Mouse (Mus musculus) stomach, embryonic 16.5 days (tissue): ENCODE data around the gene Arpp19. TPM values are rescaled to one million over a fixed set of nuclear protein-coding genes. Genes with fewer than 3 reads are reported as not detected.

Source experiments
- ATAC-seq: fragments of 200-750 bp; cut with Nextera tagmentation; 2 replicates; pipeline ENCODE4 v1.8.0; 2017; ENCODE audit warnings: moderate number of reproducible peaks, moderate TSS enrichment; ENCODE audit not compliant: insufficient read depth, low FRiP score
- H3K27ac ChIP-seq: fragments of 300-500 bp; sonication (generic); 2 replicates; pipeline ENCODE4 v1.5.1; 2014; ENCODE audit warnings: low read length
- H3K27me3 ChIP-seq: fragments of 300-500 bp; sonication (generic); 2 replicates; pipeline ENCODE4 v1.6.1; 2014; ENCODE audit warnings: low read length, control low read depth, mixed read lengths; ENCODE audit not compliant: control insufficient read depth, insufficient read depth
- H3K36me3 ChIP-seq: fragments of 300-500 bp; sonication (generic); 2 replicates; pipeline ENCODE4 v1.6.1; 2014; ENCODE audit warnings: low read length; ENCODE audit not compliant: control insufficient read depth, insufficient read depth
- H3K4me1 ChIP-seq: fragments of 300-500 bp; sonication (generic); 2 replicates; pipeline ENCODE4 v1.6.1; 2014; ENCODE audit warnings: low read length, control low read depth, mixed read lengths; ENCODE audit not compliant: control insufficient read depth, insufficient read depth
- H3K4me2 ChIP-seq: fragments of 300-500 bp; sonication (generic); 2 replicates; pipeline ENCODE4 v1.6.1; 2014; ENCODE audit warnings: low read depth, low read length, mixed read lengths
- H3K4me3 ChIP-seq: fragments of 300-500 bp; sonication (generic); replicated peaks from 2 replicates; pipeline ENCODE4 v1.5.1; 2014; ENCODE audit warnings: mild to moderate bottlenecking, low read length
- H3K9ac ChIP-seq: fragments of 300-500 bp; sonication (generic); 2 replicates; pipeline ENCODE4 v1.6.1; 2014; ENCODE audit warnings: low read length
- H3K9me3 ChIP-seq: fragments of 300-500 bp; sonication (generic); replicated peaks from 2 replicates; pipeline ENCODE4 v1.6.1; 2016; ENCODE audit warnings: low read length, control low read depth; ENCODE audit not compliant: control insufficient read depth
- WGBS: fragments of 180-500 bp; shearing (Covaris S2); extraction: QIAGEN DNeasy Blood & Tissue Kit; methylation state at CpG from one replicate; pipeline ENCODE4 v1.1.7; 2014; 5-methylcytosine and 5-hydroxymethylcytosine counted together
- polyA plus RNA-seq: library from polyadenylated mRNA; unstranded; fragments of >200 nt; fragmentation: Nextera tagmentation; extraction: Ambion mirVana; gene quantifications from 2 replicates; pipeline ENCODE4 v1.2.1, GENCODE M21; 2015

Arpp19 gene
- polyA plus RNA-seq, result 256 and 295 TPM in 2 replicates

DNA sequence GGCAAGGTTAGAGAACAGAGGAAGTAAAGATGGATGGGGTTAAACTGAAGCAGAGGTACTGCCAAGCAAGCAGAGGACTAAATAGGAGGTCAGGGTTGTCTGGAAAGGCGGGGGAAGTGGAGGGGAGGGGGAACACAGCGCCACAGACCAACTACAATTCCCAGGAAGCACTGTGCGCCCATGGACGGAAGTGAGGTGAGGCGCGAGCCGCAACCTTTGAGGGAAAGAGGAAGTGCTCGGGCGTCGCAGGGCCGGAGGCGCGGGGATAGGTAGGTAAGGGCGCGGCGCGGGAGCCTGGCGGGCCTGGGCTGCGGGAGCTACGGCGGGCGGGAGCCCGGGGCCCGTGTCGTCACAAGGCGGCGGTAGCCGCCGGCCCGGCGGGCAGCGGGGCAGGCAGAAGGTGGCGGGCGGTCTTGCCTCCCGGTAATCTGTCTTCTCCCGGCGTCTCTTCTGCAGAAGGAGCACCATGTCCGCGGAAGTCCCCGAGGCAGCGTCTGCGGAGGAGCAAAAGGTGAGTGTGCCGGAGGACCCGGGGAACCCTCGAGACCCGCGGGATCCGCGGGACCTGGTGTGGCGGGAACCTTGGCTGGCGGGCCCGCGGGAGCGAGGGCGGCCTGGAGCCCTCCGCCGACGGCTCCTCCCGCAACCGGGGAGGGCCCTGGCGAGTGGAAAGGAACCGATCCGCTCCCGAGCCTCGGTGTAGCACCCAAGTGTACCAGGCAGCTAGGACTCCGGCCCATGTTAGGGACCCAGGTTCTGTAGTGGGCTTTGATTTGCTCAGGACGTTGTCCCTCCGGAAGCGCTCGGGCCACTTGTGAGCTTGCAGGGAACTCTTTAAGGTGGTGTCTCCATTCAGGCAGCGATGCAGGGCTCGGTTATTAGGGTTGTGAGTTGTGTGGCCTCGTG is at the start of gene Arpp19:
TSS of gene Arpp19 (plus strand) at position 164 of the 906 bp plus-strand sequence.
- Histone ChIP-seq H3K27me3 (no peaks in the 10 kb centered on the region), H3K9ac (peak within 1 kb of the TSS; percentile 95), H3K4me3 (peak within 1 kb of the TSS; percentile 96), H3K36me3 (no peaks in the 10 kb centered on the region), H3K4me2 (peak within 1 kb of the TSS; percentile 83), H3K4me1 (peaks cover 6% of the 10 kb centered on the region), H3K9me3 (no peaks in the 10 kb centered on the region), H3K27ac (peak within 1 kb of the TSS; percentile 76)
- WGBS, result under 1% methylated on average over 72 of the region's 73 CpGs
- peak; percentile 94 for ATAC-seq

DNA sequence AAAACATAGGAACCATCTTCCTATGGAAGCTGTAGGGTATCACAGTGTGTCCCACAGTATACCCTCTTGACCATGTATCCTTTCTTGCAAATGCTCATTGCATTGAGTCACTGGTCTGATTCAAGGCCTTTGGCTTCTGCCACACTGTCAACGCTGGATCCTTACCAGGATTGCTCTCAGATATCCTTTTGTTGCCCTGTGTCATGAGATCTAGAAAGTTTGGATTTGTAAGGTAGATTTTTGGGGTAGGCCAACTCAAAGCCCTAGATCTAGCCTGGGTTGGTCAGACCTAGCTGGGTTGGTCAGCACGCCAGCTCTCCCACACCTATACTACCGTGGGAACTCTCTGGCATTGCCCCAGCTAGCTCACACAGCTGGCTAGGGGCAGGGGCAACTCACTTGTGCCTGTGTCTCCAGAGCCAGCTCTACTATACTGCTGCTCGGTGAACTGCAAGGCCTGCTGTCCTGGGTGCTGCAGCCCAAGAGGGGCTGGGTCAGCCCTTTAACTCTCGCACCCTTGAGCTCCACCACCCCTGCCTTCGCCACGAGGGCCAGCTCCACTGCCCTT is 48.4 kb upstream of the Arpp19 start:
- Histone ChIP-seq H3K4me3 (no peak overlapping the region), H3K4me2 (no peak overlapping the region), H3K27me3 (no peaks in the 10 kb centered on the region), H3K9me3 (no peaks in the 10 kb centered on the region), H3K36me3 (no peaks in the 10 kb centered on the region), H3K27ac (no peak overlapping the region), H3K4me1 (peaks cover 4% of the 10 kb centered on the region; the same call in 1 of the 2 replicates), H3K9ac (no peak overlapping the region)
- WGBS, result 88% methylated on average over 7 of the region's 7 CpGs
- ATAC-seq, result no peak

DNA sequence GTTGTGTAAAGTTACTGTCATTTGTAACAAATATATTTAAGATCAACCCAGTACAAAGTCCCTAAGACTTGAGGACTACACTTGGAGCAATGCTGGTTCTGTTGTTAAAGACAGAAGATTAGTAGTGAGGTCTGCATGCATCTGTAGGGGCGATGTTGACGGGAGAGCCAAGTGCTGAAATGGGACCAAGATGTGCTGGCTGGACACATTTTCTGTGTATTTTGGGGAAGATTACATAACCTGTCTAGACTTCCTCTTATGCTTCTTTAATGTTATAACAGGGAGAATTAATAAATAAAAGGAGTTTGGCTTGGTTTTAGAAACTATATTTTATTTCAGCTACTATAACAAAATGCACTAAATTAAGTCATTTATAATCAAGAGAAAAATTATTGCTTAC is 47.4 kb upstream of the Arpp19 start:
- H3K9me3 ChIP-seq, result no peaks in the 10 kb centered on the region
- ATAC-seq, result no peak
- H3K27me3 ChIP-seq, result no peaks in the 10 kb centered on the region
- H3K4me3 ChIP-seq, result no peak overlapping the region
- no peaks in the 10 kb centered on the region for H3K36me3 ChIP-seq
- H3K9ac ChIP-seq, result no peak overlapping the region
- no peak overlapping the region for H3K4me2 ChIP-seq
- H3K4me1 ChIP-seq, result peaks cover 7% of the 10 kb centered on the region; the same call in 1 of the 2 replicates
- WGBS, result 57% methylated on average over 2 of the region's 2 CpGs
- H3K27ac ChIP-seq, result no peak overlapping the region

- no peak overlapping the region for H3K4me2 ChIP-seq
- H3K27ac ChIP-seq, result peak overlapping the region; percentile 31; the same call in 1 of the 2 replicates
- H3K9me3 ChIP-seq, result no peaks in the 10 kb centered on the region
- no peak overlapping the region for H3K9ac ChIP-seq
- no peak overlapping the region for H3K4me3 ChIP-seq
- H3K27me3 ChIP-seq, result no peaks in the 10 kb centered on the region
- peaks cover 7% of the 10 kb centered on the region; the same call in 1 of the 2 replicates for H3K4me1 ChIP-seq
- no peak for ATAC-seq
- WGBS, result 70% methylated on average over 10 of the region's 10 CpGs
- H3K36me3 ChIP-seq, result no peaks in the 10 kb centered on the region
These were observed 42.7 kb upstream of the Arpp19 start for GRCm38 (mm10) chr9:74994611-74995257.

DNA sequence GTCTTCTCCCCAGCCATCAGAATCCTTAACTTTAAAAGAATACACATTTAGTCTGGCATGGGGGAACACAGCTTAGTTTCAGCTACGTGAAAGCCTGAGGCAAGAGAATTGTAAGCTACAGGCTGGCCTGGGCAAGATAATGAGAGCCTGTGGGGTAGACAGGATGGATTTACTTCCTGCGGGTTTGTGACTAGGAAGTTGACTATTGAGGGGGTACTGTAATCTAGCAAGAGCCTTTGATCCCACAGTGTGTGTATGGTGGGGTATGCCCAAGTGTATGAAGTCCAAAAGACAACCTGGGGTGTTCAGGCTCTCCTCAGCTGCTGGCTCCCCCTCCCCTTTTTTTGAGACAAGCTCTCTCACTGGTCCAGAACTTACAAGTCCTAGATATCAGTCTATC is 41.1 kb upstream of the Arpp19 start:
- Histone ChIP-seq H3K9ac (no peak overlapping the region), H3K27me3 (no peaks in the 10 kb centered on the region), H3K9me3 (no peaks in the 10 kb centered on the region), H3K4me2 (no peak overlapping the region), H3K36me3 (no peaks in the 10 kb centered on the region), H3K27ac (no peak overlapping the region), H3K4me1 (peaks cover 10% of the 10 kb centered on the region), H3K4me3 (no peak overlapping the region)
- WGBS, result 76% methylated on average over 2 of the region's 2 CpGs
- no peak for ATAC-seq

- H3K4me2 ChIP-seq, result no peak overlapping the region
- H3K36me3 ChIP-seq, result no peaks in the 10 kb centered on the region
- no peak overlapping the region for H3K4me3 ChIP-seq
- peaks cover 16% of the 10 kb centered on the region for H3K4me1 ChIP-seq
- no peak for ATAC-seq
- H3K9me3 ChIP-seq, result no peaks in the 10 kb centered on the region
- H3K9ac ChIP-seq, result no peak overlapping the region
- H3K27me3 ChIP-seq, result no peaks in the 10 kb centered on the region
- no peak overlapping the region for H3K27ac ChIP-seq
These were observed 39.4 kb upstream of the Arpp19 start for GRCm38 (mm10) chr9:74997976-74998375.

GRCm38 (mm10) chr9:75001006-75001405 is 36.4 kb upstream of the Arpp19 start:
- Histone ChIP-seq H3K4me1 (peaks cover 13% of the 10 kb centered on the region), H3K9ac (no peak overlapping the region), H3K4me2 (no peak overlapping the region), H3K4me3 (no peak overlapping the region), H3K9me3 (no peaks in the 10 kb centered on the region), H3K27me3 (no peaks in the 10 kb centered on the region), H3K27ac (peak overlapping the region; percentile 88), H3K36me3 (no peaks in the 10 kb centered on the region)
- 69% methylated on average over 6 of the region's 6 CpGs for WGBS
- ATAC-seq, result no peak

- ATAC-seq, result peak; percentile 76; the same call in 1 of the 2 replicates
- Histone ChIP-seq H3K9me3 (no peaks in the 10 kb centered on the region), H3K4me3 (no peak overlapping the region), H3K27me3 (no peaks in the 10 kb centered on the region), H3K36me3 (no peaks in the 10 kb centered on the region), H3K4me2 (no peak overlapping the region; the same call in 1 of the 2 replicates), H3K9ac (no peak overlapping the region), H3K27ac (peak overlapping the region; percentile 88), H3K4me1 (peaks cover 13% of the 10 kb centered on the region)
- 34% methylated on average over 5 of the region's 5 CpGs for WGBS
These were observed 35.7 kb upstream of the Arpp19 start for GRCm38 (mm10) chr9:75001611-75002204.
